Mouse (Mus musculus): Measurements from ENCODE around the gene Rrp36. TPM values are rescaled to one million over a fixed set of nuclear protein-coding genes. Genes with fewer than 3 reads are reported as not detected.

Rrp36 gene
- polyA plus RNA-seq, 1 experiment from 2014 or later = 51.8 TPM

DNA sequence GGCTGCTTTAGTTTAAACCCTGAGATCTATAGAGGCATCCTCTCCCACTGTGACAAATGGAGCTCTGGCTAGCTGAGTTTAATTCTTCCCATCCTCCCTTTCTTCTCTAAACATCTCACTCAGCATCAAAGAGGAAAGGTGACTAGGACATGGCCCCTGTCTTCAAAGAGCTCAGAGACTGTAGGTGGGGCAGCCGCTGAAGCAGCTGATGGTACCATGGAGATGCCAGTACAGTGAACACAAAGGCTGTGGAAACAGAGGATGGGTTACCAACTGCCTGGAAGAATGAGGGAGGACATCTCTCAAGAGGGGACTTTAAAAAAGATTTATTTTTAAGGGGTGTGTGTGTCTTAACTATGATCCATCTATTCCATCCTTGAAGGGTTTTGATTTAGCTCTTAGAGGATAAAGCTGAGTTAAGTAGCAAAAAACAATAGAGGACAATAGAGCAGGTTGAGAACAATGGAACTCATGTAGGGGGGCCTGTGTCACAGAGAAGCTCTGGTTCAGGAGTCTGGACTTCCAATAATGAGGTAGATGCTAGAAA, 20.4 kb upstream of the Rrp36 start:
- no peak overlapping the region for H3K4me3 ChIP-seq (ENCODE audit: low read depth, low read length)
- WGBS = 55% methylated on average over 1 of the region's 1 CpGs
- H3K36me3 ChIP-seq (ENCODE audit: control insufficient read depth, insufficient read depth, low read length) = peaks cover 9% of the 10 kb centered on the region; the same call in 1 of the 2 replicates
- H3K27ac ChIP-seq (ENCODE audit: low read length) = no peak overlapping the region
- no peaks in the 10 kb centered on the region for H3K9me3 ChIP-seq (replicated peaks; ENCODE audit: control insufficient read depth, low read length, poor library complexity, severe bottlenecking)
- H3K4me2 ChIP-seq (ENCODE audit: low read length) = no peak overlapping the region
- no peaks in the 10 kb centered on the region for H3K27me3 ChIP-seq (ENCODE audit: control insufficient read depth, insufficient read depth, low read depth, low read length)
- no peak for ATAC-seq
- H3K4me1 ChIP-seq (ENCODE audit: control insufficient read depth, insufficient read depth, low read length) = no peaks in the 10 kb centered on the region
- H3K9ac ChIP-seq (ENCODE audit: low read depth, low read length) = no peak overlapping the region

DNA sequence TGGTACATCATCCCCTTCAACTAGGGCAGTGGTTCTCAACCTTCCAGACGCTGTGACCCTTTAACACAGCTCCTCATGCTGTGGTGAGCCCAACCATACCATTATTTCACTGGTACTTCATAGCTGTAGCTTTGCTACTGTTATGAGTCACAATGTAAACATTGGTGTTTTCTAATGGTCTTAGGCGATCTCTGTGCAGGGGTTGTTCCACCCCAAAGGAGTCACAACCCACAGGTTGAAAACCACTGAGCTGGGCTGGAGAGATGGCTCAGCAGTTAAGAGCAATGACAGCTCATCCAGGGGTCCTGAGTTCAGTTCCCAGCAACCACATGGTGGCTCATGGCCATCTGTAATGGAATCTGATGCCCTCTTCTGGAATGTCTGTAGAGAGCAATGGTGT, 17.2 kb upstream of the Rrp36 start:
- Histone ChIP-seq H3K4me2 (ENCODE audit: low read length) (no peak overlapping the region), H3K4me3 (ENCODE audit: low read depth, low read length) (no peak overlapping the region), H3K36me3 (ENCODE audit: control insufficient read depth, insufficient read depth, low read length) (peaks cover 9% of the 10 kb centered on the region), H3K9me3 (replicated peaks; ENCODE audit: control insufficient read depth, low read length, poor library complexity, severe bottlenecking) (no peaks in the 10 kb centered on the region), H3K4me1 (ENCODE audit: control insufficient read depth, insufficient read depth, low read length) (no peaks in the 10 kb centered on the region), H3K9ac (ENCODE audit: low read depth, low read length) (no peak overlapping the region), H3K27me3 (ENCODE audit: control insufficient read depth, insufficient read depth, low read depth, low read length) (no peaks in the 10 kb centered on the region), H3K27ac (ENCODE audit: low read length) (no peak overlapping the region)
- WGBS = 97% methylated on average over 2 of the region's 2 CpGs
- no peak for ATAC-seq

DNA sequence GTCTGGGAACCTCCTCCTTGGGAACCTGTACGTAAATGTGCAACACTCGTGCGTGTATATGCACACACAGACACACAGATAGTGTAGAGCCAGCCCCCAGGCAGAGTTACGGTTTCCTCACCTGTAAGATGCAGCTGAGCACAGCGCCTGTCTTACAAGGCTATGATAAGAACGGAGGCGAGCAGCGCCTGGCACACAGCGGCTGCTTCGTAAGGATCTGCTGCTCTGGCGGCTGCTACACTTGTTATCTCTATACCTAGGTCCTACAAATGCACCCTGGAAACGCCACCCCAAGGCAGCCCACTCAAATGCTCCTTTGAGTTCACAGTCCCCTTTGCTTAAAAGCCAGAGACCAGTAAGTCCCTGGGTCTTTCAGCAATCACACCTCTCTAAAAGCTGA, 16.5 kb upstream of the Rrp36 start:
- H3K4me1 ChIP-seq (ENCODE audit: control insufficient read depth, insufficient read depth, low read length) = no peaks in the 10 kb centered on the region
- no peak overlapping the region for H3K4me3 ChIP-seq (ENCODE audit: low read depth, low read length)
- no peak overlapping the region for H3K27ac ChIP-seq (ENCODE audit: low read length)
- no peaks in the 10 kb centered on the region for H3K9me3 ChIP-seq (replicated peaks; ENCODE audit: control insufficient read depth, low read length, poor library complexity, severe bottlenecking)
- H3K4me2 ChIP-seq (ENCODE audit: low read length) = no peak overlapping the region
- ATAC-seq = no peak
- 92% methylated on average over 12 of the region's 12 CpGs for WGBS
- no peaks in the 10 kb centered on the region for H3K27me3 ChIP-seq (ENCODE audit: control insufficient read depth, insufficient read depth, low read depth, low read length)
- no peak overlapping the region for H3K9ac ChIP-seq (ENCODE audit: low read depth, low read length)
- peaks cover 11% of the 10 kb centered on the region for H3K36me3 ChIP-seq (ENCODE audit: control insufficient read depth, insufficient read depth, low read length)

DNA sequence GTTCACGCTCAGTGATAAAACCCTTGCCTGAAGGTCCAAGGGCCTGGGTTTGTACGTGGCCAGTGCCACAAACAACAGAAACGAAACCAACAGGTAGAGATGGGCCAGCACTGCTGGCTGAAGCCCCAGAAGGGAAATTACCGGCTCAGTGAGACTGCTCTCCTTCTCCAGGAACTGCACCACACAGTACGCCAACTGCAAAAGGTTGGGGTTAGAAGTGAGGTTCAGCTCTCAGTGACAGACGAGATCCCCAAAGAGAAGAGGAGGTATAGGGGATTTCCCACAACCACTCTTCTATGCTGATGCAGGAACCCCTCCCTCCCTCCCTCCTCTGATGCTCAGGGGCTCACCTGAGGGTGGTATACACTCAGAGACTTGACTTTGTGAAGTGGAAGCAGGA, 11.8 kb upstream of the Rrp36 start:
- Histone ChIP-seq H3K36me3 (ENCODE audit: control insufficient read depth, insufficient read depth, low read length) (peaks cover 32% of the 10 kb centered on the region), H3K4me1 (ENCODE audit: control insufficient read depth, insufficient read depth, low read length) (peaks cover 8% of the 10 kb centered on the region), H3K9ac (ENCODE audit: low read depth, low read length) (no peak overlapping the region), H3K9me3 (replicated peaks; ENCODE audit: control insufficient read depth, low read length, poor library complexity, severe bottlenecking) (no peaks in the 10 kb centered on the region), H3K27me3 (ENCODE audit: control insufficient read depth, insufficient read depth, low read depth, low read length) (no peaks in the 10 kb centered on the region), H3K4me2 (ENCODE audit: low read length) (no peak overlapping the region), H3K27ac (ENCODE audit: low read length) (no peak overlapping the region), H3K4me3 (ENCODE audit: low read depth, low read length) (no peak overlapping the region)
- WGBS = 92% methylated on average over 6 of the region's 6 CpGs
- ATAC-seq = no peak

DNA sequence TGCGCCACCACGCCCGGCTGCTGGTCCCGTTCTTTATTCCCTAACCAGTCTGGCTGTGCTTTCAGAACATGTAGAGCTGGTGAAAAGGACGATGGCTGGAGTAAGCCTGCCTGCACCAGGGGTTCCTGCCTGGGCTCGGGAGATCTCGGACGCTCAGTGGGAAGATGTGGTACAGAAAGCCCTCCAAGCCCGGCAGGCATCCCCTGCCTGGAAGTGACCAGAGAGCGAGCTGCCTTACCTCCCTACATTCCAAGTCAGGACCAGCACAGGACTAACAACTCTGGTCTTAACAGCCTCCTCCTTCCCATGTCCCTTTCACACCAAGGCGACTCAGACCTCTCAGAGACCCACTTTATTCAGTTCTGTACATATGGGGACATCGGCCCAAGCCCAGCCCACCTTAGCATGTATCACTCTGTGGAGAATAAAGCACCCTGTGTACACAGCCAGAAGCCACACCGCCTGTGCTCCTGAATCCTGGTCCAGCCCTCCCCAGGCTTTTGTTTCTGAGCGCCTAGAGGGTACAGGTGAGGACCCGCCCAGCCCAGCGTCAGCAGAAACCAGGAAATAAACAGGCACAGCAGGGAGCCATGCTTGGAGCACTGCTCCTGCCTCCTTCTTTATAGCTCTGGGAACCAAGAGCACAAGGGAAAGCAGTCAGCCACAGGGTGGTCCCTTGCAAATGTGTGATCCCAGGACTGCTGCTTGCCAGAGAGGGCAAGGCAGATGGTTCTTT, 8.7 kb upstream of the Rrp36 start:
- H3K4me3 ChIP-seq (ENCODE audit: low read depth, low read length) = no peak overlapping the region
- no peak overlapping the region for H3K9ac ChIP-seq (ENCODE audit: low read depth, low read length)
- H3K9me3 ChIP-seq (replicated peaks; ENCODE audit: control insufficient read depth, low read length, poor library complexity, severe bottlenecking) = no peaks in the 10 kb centered on the region
- no peak overlapping the region for H3K4me2 ChIP-seq (ENCODE audit: low read length)
- H3K4me1 ChIP-seq (ENCODE audit: control insufficient read depth, insufficient read depth, low read length) = peaks cover 25% of the 10 kb centered on the region
- H3K27me3 ChIP-seq (ENCODE audit: control insufficient read depth, insufficient read depth, low read depth, low read length) = no peaks in the 10 kb centered on the region
- H3K27ac ChIP-seq (ENCODE audit: low read length) = no peak overlapping the region
- no peak for ATAC-seq
- 81% methylated on average over 16 of the region's 16 CpGs for WGBS
- peaks cover 32% of the 10 kb centered on the region for H3K36me3 ChIP-seq (ENCODE audit: control insufficient read depth, insufficient read depth, low read length)

DNA sequence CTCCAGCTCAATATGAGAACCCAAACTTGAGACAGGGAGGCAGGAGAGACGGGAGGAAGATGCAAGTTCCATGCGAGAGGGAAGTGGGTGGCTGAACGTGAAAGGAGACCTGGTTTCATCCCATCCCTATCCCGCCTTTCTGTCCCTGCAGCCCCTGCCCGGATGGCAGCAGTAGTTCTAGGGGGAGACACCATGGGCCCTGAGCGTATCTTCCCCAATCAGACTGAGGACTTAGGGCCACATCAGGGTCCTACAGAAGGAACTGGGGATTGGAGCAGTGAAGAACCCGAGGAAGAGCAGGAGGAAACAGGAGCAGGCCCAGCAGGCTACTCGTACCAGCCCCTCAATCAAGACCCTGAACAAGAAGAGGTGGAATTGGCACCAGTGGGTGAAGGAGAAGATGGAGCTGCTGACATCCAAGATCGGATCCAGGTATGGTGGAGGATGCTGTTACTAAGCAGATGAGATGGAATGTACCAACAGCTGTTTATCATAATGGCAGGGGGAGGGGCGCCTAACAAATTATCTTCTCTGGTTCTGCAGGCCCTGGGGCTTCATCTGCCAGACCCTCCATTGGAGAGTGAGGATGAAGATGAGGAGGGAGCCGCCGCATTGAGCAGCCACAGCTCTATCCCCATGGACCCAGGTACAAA, 7.4 kb upstream of the Rrp36 start:
- peak; percentile 2 for ATAC-seq
- Histone ChIP-seq H3K4me3 (ENCODE audit: low read depth, low read length) (peak overlapping the region; percentile 75), H3K36me3 (ENCODE audit: control insufficient read depth, insufficient read depth, low read length) (peaks cover 34% of the 10 kb centered on the region), H3K9ac (ENCODE audit: low read depth, low read length) (peak overlapping the region; percentile 81), H3K27me3 (ENCODE audit: control insufficient read depth, insufficient read depth, low read depth, low read length) (no peaks in the 10 kb centered on the region), H3K9me3 (replicated peaks; ENCODE audit: control insufficient read depth, low read length, poor library complexity, severe bottlenecking) (no peaks in the 10 kb centered on the region), H3K27ac (ENCODE audit: low read length) (peak overlapping the region; percentile 82), H3K4me2 (ENCODE audit: low read length) (peak overlapping the region; percentile 97), H3K4me1 (ENCODE audit: control insufficient read depth, insufficient read depth, low read length) (peaks cover 25% of the 10 kb centered on the region)
- WGBS = 24% methylated on average over 12 of the region's 12 CpGs

DNA sequence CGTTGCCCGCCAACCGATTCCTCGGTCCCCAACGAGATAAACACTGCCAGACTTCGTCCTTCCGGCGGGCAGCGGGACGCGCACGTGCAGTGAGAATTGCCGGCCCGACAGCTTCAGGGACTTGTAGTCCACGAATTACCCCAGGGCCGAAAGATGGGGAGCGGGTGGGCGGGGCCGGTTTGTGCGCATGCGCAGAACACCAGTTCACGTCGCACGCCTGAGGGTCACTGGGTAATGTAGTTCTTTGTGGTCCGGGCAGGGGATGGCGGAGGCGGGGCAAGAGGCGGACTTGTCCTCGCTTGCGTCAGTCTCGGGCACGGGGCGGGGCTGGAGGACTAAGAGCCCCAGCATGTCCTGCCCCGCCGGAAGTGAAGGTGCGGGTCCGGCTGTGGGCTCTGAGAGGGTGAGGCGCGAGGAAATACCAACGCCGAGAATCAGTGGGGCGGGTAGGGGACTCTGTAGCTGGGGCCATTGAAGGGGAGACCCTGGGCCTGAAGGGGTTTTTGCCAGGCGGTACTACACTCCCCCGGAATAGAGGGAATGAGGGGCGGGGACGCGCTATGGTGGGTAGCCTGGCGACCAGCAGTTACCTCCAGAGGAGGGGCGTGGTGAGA, 6.7 kb upstream of the Rrp36 start, which contains the start of gene Klhdc3:
Gene Klhdc3 (minus strand): TSS at position 155 of the 614 bp plus-strand sequence.
- ATAC-seq = peak; percentile 97
- 0% methylated on average over 45 of the region's 49 CpGs for WGBS

DNA sequence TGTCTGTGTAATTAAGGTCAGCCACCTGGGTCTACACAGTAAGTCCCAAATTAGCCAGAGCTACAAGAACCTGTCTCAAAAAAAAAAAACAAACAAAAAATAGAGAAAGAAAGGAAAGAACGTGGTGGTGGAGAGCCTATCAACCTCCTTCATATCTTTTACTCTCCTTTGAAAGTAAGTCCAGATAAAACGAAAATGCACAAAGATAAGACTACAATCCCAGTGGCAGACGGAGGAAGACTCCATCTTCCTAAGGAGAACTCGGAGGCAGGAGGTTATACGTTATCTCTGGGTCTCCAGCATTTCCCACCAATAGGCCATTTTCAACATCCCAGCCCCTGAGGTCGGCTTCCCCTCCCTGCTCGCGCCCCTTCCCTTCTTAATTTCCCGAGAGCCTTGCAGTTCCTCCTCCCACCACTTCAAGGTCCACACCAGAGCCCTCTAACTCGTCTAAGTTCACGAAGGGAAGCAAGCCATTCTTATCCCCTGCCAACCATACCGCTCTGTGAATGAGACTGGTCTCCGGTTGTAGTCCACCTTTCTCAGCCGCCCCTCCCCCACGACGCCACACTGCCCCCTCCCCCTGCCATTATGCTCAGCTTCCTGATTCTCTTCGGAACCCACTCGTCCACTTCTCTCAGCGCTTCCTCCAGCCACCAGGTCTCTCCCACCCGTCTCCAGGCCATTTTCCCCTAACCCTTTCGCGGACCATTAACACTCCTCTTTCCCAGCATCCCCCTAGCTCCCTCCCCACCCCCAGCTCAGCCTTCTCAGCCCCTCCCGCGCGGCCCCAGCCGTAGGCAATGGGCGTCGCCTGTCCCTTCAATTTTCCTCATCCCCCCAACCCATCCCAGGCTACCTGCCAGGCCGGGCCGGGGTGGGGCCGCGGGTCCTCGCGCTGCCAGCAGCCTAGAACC, 5.9 kb upstream of the Rrp36 start:
- no peaks in the 10 kb centered on the region for H3K27me3 ChIP-seq (ENCODE audit: control insufficient read depth, insufficient read depth, low read depth, low read length)
- H3K4me2 ChIP-seq (ENCODE audit: low read length) = peak overlapping the region; percentile 77
- H3K36me3 ChIP-seq (ENCODE audit: control insufficient read depth, insufficient read depth, low read length) = peaks cover 32% of the 10 kb centered on the region
- H3K4me1 ChIP-seq (ENCODE audit: control insufficient read depth, insufficient read depth, low read length) = peaks cover 25% of the 10 kb centered on the region
- H3K9me3 ChIP-seq (replicated peaks; ENCODE audit: control insufficient read depth, low read length, poor library complexity, severe bottlenecking) = no peaks in the 10 kb centered on the region
- WGBS = 1% methylated on average over 34 of the region's 34 CpGs
- H3K4me3 ChIP-seq (ENCODE audit: low read depth, low read length) = peak overlapping the region; percentile 75
- H3K9ac ChIP-seq (ENCODE audit: low read depth, low read length) = peak overlapping the region; percentile 82
- H3K27ac ChIP-seq (ENCODE audit: low read length) = peak overlapping the region; percentile 88
- ATAC-seq = peak; percentile 60

More for the DNA sequence above, 6.7 kb upstream of the Rrp36 start, which contains the start of gene Klhdc3:
- H3K9me3 ChIP-seq (replicated peaks; ENCODE audit: control insufficient read depth, low read length, poor library complexity, severe bottlenecking) = no peaks in the 10 kb centered on the region
- peak within 1 kb of the TSS; percentile 82 for H3K9ac ChIP-seq (ENCODE audit: low read depth, low read length)
- peaks cover 35% of the 10 kb centered on the region for H3K36me3 ChIP-seq (ENCODE audit: control insufficient read depth, insufficient read depth, low read length)
- H3K4me3 ChIP-seq (ENCODE audit: low read depth, low read length) = peak within 1 kb of the TSS; percentile 75
- peaks cover 25% of the 10 kb centered on the region for H3K4me1 ChIP-seq (ENCODE audit: control insufficient read depth, insufficient read depth, low read length)
- peak within 1 kb of the TSS; percentile 88 for H3K27ac ChIP-seq (ENCODE audit: low read length)
- H3K4me2 ChIP-seq (ENCODE audit: low read length) = peak within 1 kb of the TSS; percentile 97
- no peaks in the 10 kb centered on the region for H3K27me3 ChIP-seq (ENCODE audit: control insufficient read depth, insufficient read depth, low read depth, low read length)
